Comparison of ENCODE assay signal across 8 mouse cellular contexts in the genomic region with DNA sequence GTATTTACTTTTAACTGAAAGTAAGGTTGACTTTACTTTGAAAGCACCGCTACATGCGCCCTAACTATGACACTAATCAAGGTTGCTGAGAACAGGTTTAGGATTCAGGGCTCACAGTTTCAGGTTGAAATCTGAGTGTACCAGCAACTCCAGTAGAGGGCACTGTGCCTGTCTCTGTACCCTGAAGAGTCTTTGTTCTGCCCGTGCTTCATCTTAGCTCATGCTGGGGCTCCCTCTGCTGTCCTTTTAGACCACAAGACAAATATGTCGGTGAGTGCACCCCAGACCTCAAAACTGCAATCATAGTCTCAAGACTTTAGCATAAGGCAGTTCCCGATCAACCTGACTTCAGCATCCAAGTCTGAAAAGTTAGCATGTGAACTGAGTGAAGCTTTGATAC.
DNase-seq lines count a peak whose midpoint lies in the region; ATAC-seq and TF ChIP-seq lines count a peak whose summit lies in the region.

No protein-coding gene starts in this region.

- 0 out of 2 replicates have a peak, but pooled peaks cover 3% of the 10 kb centered on the region for H3K27me3 ChIP-seq in embryonic facial prominence, embryonic 13.5 days
- no peaks in the 10 kb centered on the region for H3K27me3 ChIP-seq in heart, embryonic 14.5 days (ENCODE audit: control insufficient read depth, insufficient read depth, low read length)
- no peaks in the 10 kb centered on the region for H3K27me3 ChIP-seq in liver, adult 2 months (ENCODE audit: control insufficient read depth, insufficient read depth, low read length)
- H3K27me3 ChIP-seq in neural tube, embryonic 11.5 days (ENCODE audit: control insufficient read depth, insufficient read depth, low read length) = no peaks in the 10 kb centered on the region

- H3K4me3 ChIP-seq in embryonic facial prominence, embryonic 13.5 days = no peak overlapping the region
- no peak overlapping the region for H3K4me3 ChIP-seq in heart, embryonic 14.5 days (ENCODE audit: control insufficient read depth in 1 of 2, insufficient read depth in 1 of 2, low read depth in 1 of 2, low read length in 2 of 2)
- no peak overlapping the region for H3K4me3 ChIP-seq in liver, adult 2 months (ENCODE audit: insufficient read depth, low read depth, low read length)
- no peak overlapping the region for H3K4me3 ChIP-seq in neural tube, embryonic 11.5 days (ENCODE audit: low read depth, low read length)

- H3K27ac ChIP-seq in embryonic facial prominence, embryonic 13.5 days = no peak overlapping the region
- no peak overlapping the region for H3K27ac ChIP-seq in heart, embryonic 14.5 days (replicated peaks in 1 of 2; ENCODE audit: control insufficient read depth in 1 of 2, insufficient read depth in 1 of 2, low read depth in 2 of 2, low read length in 2 of 2)
- H3K27ac ChIP-seq in liver, adult 2 months (replicated peaks; ENCODE audit: insufficient read depth, low read depth, low read length) = no peak overlapping the region
- no peak overlapping the region for H3K27ac ChIP-seq in neural tube, embryonic 11.5 days (ENCODE audit: low read depth, low read length)

- H3K4me1 ChIP-seq in embryonic facial prominence, embryonic 13.5 days = no peaks in the 10 kb centered on the region
- no peaks in the 10 kb centered on the region for H3K4me1 ChIP-seq in heart, embryonic 14.5 days (ENCODE audit: control insufficient read depth in 2 of 2, insufficient read depth in 2 of 2, low read length in 2 of 2)
- H3K4me1 ChIP-seq in liver, adult 2 months (ENCODE audit: control insufficient read depth, insufficient read depth, low read length) = no peaks in the 10 kb centered on the region
- H3K4me1 ChIP-seq in neural tube, embryonic 11.5 days (ENCODE audit: control insufficient read depth, insufficient read depth, low read length) = no peaks in the 10 kb centered on the region

- no peaks in the 10 kb centered on the region for H3K36me3 ChIP-seq in embryonic facial prominence, embryonic 13.5 days
- H3K36me3 ChIP-seq in heart, embryonic 14.5 days (ENCODE audit: control insufficient read depth, insufficient read depth, low read length) = no peaks in the 10 kb centered on the region
- no peaks in the 10 kb centered on the region for H3K36me3 ChIP-seq in liver, adult 2 months (ENCODE audit: control insufficient read depth, insufficient read depth, low read length)
- no peaks in the 10 kb centered on the region for H3K36me3 ChIP-seq in neural tube, embryonic 11.5 days (ENCODE audit: control insufficient read depth, insufficient read depth, low read length)

- no peaks in the 10 kb centered on the region for H3K9me3 ChIP-seq in embryonic facial prominence, embryonic 13.5 days
- H3K9me3 ChIP-seq in heart, embryonic 14.5 days (ENCODE audit: control insufficient read depth, low read length) = no peaks in the 10 kb centered on the region
- no peaks in the 10 kb centered on the region for H3K9me3 ChIP-seq in neural tube, embryonic 11.5 days (ENCODE audit: control insufficient read depth, low read length)

- peak; percentile 70 for TF ChIP-seq CTCF in liver, adult 2 months (IDR thresholded peaks at IDR 0.05; ENCODE audit: low read depth, low read length)

- WGBS in embryonic facial prominence, embryonic 13.5 days = 17% methylated on average over 5 of the region's 5 CpGs
- 23% methylated on average over 5 of the region's 5 CpGs for WGBS in heart, embryonic 14.5 days
- 22% methylated on average over 5 of the region's 5 CpGs for WGBS in liver, adult 2 months
- 29% methylated on average over 5 of the region's 5 CpGs for WGBS in neural tube, embryonic 11.5 days

- no peaks in the 10 kb centered on the region for H3K79me2 ChIP-seq in liver, adult 2 months (ENCODE audit: control insufficient read depth, insufficient read depth, low read length)

- no peak for TF ChIP-seq POLR2A in liver, adult 2 months (IDR thresholded peaks at IDR 0.05; ENCODE audit: extremely low read depth, insufficient read depth, low read length)

- ATAC-seq in embryonic facial prominence, embryonic 13.5 days (ENCODE audit: insufficient number of reproducible peaks, insufficient read depth, low FRiP score, low TSS enrichment, low read depth) = 0 out of 2 replicates have a peak, but pooled peaks have one; percentile 59
- ATAC-seq in heart, embryonic 14.5 days (ENCODE audit: insufficient number of reproducible peaks, insufficient read depth, low FRiP score, low read depth) = peak; percentile 59; the same call in 1 of the 2 replicates
- peak; percentile 84 for ATAC-seq in neural tube, embryonic 11.5 days (ENCODE audit: insufficient read depth, low FRiP score, low TSS enrichment)

- no peak overlapping the region for H3K4me2 ChIP-seq in embryonic facial prominence, embryonic 13.5 days
- no peak overlapping the region for H3K4me2 ChIP-seq in heart, embryonic 14.5 days (ENCODE audit: low read length)
- H3K4me2 ChIP-seq in neural tube, embryonic 11.5 days (ENCODE audit: low read depth) = no peak overlapping the region

- DNase-seq in CD4-positive helper T cell, adult 2 months (ENCODE audit: low read depth, low spot score) = peak; percentile 29
- DNase-seq in adrenal gland, postnatal 36 days = peak; percentile 67 to 78
- DNase-seq in kidney, postnatal 10 days = peak; percentile 84
- DNase-seq in liver, adult 2 months (ENCODE audit: extremely low read depth, low read depth, low spot score) = peak; percentile 73
- peak; percentile 77 for DNase-seq in neural tube, embryonic 11.5 days (ENCODE audit: low spot score)
- DNase-seq in thymus, adult 18-20 months = peak; percentile 6 to 9

- no peak overlapping the region for H3K9ac ChIP-seq in embryonic facial prominence, embryonic 13.5 days
- no peak overlapping the region for H3K9ac ChIP-seq in heart, embryonic 14.5 days (ENCODE audit: low read length)
- H3K9ac ChIP-seq in liver, adult 2 months (ENCODE audit: low read depth, low read length) = no peak overlapping the region
- no peak overlapping the region for H3K9ac ChIP-seq in neural tube, embryonic 11.5 days (ENCODE audit: low read length)

Comparison
In these comparisons a context has a peak if more than half of its experiments do, and no peak if none do; other contexts are left out.
1. DNase-seq: peak in every context shown above with its lines; median percentile 84 in kidney, postnatal 10 days; 77 in neural tube, embryonic 11.5 days; 73 in liver, adult 2 months; 72 in adrenal gland, postnatal 36 days; 29 in CD4-positive helper T cell, adult 2 months; 8 in thymus, adult 18-20 months.